Mouse (Mus musculus): ENCODE measurements around the gene Shb. TPM values are rescaled to one million over a fixed set of nuclear protein-coding genes. Genes with fewer than 3 reads are reported as not detected.

Shb gene
- total RNA-seq, 1 experiment from 2014 or later: 1.0 TPM

GRCm38 (mm10) chr4:45509416-45509815, 22.9 kb downstream of the Shb start:
- ATAC-seq (replicated peaks; ENCODE audit: insufficient number of reproducible peaks, low FRiP score, low TSS enrichment, poor library complexity, severe bottlenecking): no peak

GRCm38 (mm10) chr4:45508469-45508868, 23.8 kb downstream of the Shb start:
- ATAC-seq (replicated peaks; ENCODE audit: insufficient number of reproducible peaks, low FRiP score, low TSS enrichment, poor library complexity, severe bottlenecking): no peak

GRCm38 (mm10) chr4:45507476-45507875, 24.8 kb downstream of the Shb start:
- no peak for ATAC-seq (replicated peaks; ENCODE audit: insufficient number of reproducible peaks, low FRiP score, low TSS enrichment, poor library complexity, severe bottlenecking)

- no peak for ATAC-seq (replicated peaks; ENCODE audit: insufficient number of reproducible peaks, low FRiP score, low TSS enrichment, poor library complexity, severe bottlenecking)
Observed at GRCm38 (mm10) chr4:45507039-45507438, 25.2 kb downstream of the Shb start.

GRCm38 (mm10) chr4:45506613-45507012, 25.7 kb downstream of the Shb start:
- ATAC-seq (replicated peaks; ENCODE audit: insufficient number of reproducible peaks, low FRiP score, low TSS enrichment, poor library complexity, severe bottlenecking): no peak

GRCm38 (mm10) chr4:45505671-45506070, 26.6 kb downstream of the Shb start:
- ATAC-seq (replicated peaks; ENCODE audit: insufficient number of reproducible peaks, low FRiP score, low TSS enrichment, poor library complexity, severe bottlenecking): no peak

- no peak for ATAC-seq (replicated peaks; ENCODE audit: insufficient number of reproducible peaks, low FRiP score, low TSS enrichment, poor library complexity, severe bottlenecking)
Observed at GRCm38 (mm10) chr4:45505191-45505590, 27.1 kb downstream of the Shb start.

GRCm38 (mm10) chr4:45503816-45504215, 28.5 kb downstream of the Shb start:
- no peak for ATAC-seq (replicated peaks; ENCODE audit: insufficient number of reproducible peaks, low FRiP score, low TSS enrichment, poor library complexity, severe bottlenecking)

GRCm38 (mm10) chr4:45503380-45503779, 28.9 kb downstream of the Shb start:
- no peak for ATAC-seq (replicated peaks; ENCODE audit: insufficient number of reproducible peaks, low FRiP score, low TSS enrichment, poor library complexity, severe bottlenecking)

GRCm38 (mm10) chr4:45502002-45502401, 30.3 kb downstream of the Shb start:
- ATAC-seq (replicated peaks; ENCODE audit: insufficient number of reproducible peaks, low FRiP score, low TSS enrichment, poor library complexity, severe bottlenecking): no peak

GRCm38 (mm10) chr4:45500381-45500780, 31.9 kb downstream of the Shb start:
- no peak for ATAC-seq (replicated peaks; ENCODE audit: insufficient number of reproducible peaks, low FRiP score, low TSS enrichment, poor library complexity, severe bottlenecking)

GRCm38 (mm10) chr4:45499556-45499955, 32.7 kb downstream of the Shb start:
- no peak for ATAC-seq (replicated peaks; ENCODE audit: insufficient number of reproducible peaks, low FRiP score, low TSS enrichment, poor library complexity, severe bottlenecking)

GRCm38 (mm10) chr4:45499081-45499480, 33.2 kb downstream of the Shb start:
- ATAC-seq (replicated peaks; ENCODE audit: insufficient number of reproducible peaks, low FRiP score, low TSS enrichment, poor library complexity, severe bottlenecking): no peak

- ATAC-seq (replicated peaks; ENCODE audit: insufficient number of reproducible peaks, low FRiP score, low TSS enrichment, poor library complexity, severe bottlenecking): no peak
Observed at GRCm38 (mm10) chr4:45498345-45498744, 33.9 kb downstream of the Shb start.

- no peak for ATAC-seq (replicated peaks; ENCODE audit: insufficient number of reproducible peaks, low FRiP score, low TSS enrichment, poor library complexity, severe bottlenecking)
Observed at GRCm38 (mm10) chr4:45497282-45497681, 35.0 kb downstream of the Shb start.

- no peak for ATAC-seq (replicated peaks; ENCODE audit: insufficient number of reproducible peaks, low FRiP score, low TSS enrichment, poor library complexity, severe bottlenecking)
Observed at GRCm38 (mm10) chr4:45495531-45496201, 36.6 kb downstream of the Shb start.

- no peak for ATAC-seq (replicated peaks; ENCODE audit: insufficient number of reproducible peaks, low FRiP score, low TSS enrichment, poor library complexity, severe bottlenecking)
Observed at GRCm38 (mm10) chr4:45493786-45494400, 38.4 kb downstream of the Shb start.

- ATAC-seq (replicated peaks; ENCODE audit: insufficient number of reproducible peaks, low FRiP score, low TSS enrichment, poor library complexity, severe bottlenecking): no peak
Observed at GRCm38 (mm10) chr4:45493118-45493517, 39.2 kb downstream of the Shb start.

- ATAC-seq (replicated peaks; ENCODE audit: insufficient number of reproducible peaks, low FRiP score, low TSS enrichment, poor library complexity, severe bottlenecking): no peak
Observed at GRCm38 (mm10) chr4:45492681-45493081, 39.6 kb downstream of the Shb start.

All from monocyte, adult 5-6 weeks (primary cell).